Mouse (Mus musculus) hindbrain, embryonic 13.5 days (tissue): ENCODE data around the gene Serpinb6b. TPM values are rescaled to one million over a fixed set of nuclear protein-coding genes. Genes with fewer than 3 reads are reported as not detected.

ENCODE experiments used
- ATAC-seq: fragments of 200-750 bp; cut with Nextera tagmentation; 2 replicates; pipeline ENCODE4 v1.8.0; 2017; ENCODE audit warnings: moderate TSS enrichment; ENCODE audit not compliant: low FRiP score
- H3K27ac ChIP-seq: fragments of 300-500 bp; sonication (generic); 2 replicates; pipeline ENCODE4 v1.5.1; 2015; ENCODE audit warnings: inconsistent platforms, mild to moderate bottlenecking, moderate library complexity
- H3K27me3 ChIP-seq: fragments of 300-500 bp; sonication (generic); 2 replicates; pipeline ENCODE4 v1.6.1; 2015; ENCODE audit warnings: mild to moderate bottlenecking, inconsistent platforms
- H3K36me3 ChIP-seq: fragments of 300-500 bp; sonication (generic); 2 replicates; pipeline ENCODE4 v1.6.1; 2015; ENCODE audit warnings: mild to moderate bottlenecking, inconsistent platforms
- H3K4me1 ChIP-seq: fragments of 300-500 bp; sonication (generic); replicated peaks from 2 replicates; pipeline ENCODE4 v1.6.1; 2015; ENCODE audit warnings: inconsistent platforms
- H3K4me2 ChIP-seq: fragments of 300-500 bp; sonication (generic); 2 replicates; pipeline ENCODE4 v1.6.1; 2015; ENCODE audit warnings: inconsistent platforms, mild to moderate bottlenecking, moderate library complexity
- H3K4me3 ChIP-seq: fragments of 300-500 bp; sonication (generic); 2 replicates; pipeline ENCODE4 v1.5.1; 2015; ENCODE audit warnings: mild to moderate bottlenecking, inconsistent platforms
- H3K9ac ChIP-seq: fragments of 300-500 bp; sonication (generic); 2 replicates; pipeline ENCODE4 v1.6.1; 2015; ENCODE audit warnings: mild to moderate bottlenecking, inconsistent platforms
- H3K9me3 ChIP-seq: fragments of 300-500 bp; sonication (generic); 2 replicates; pipeline ENCODE4 v1.6.1; 2016; ENCODE audit warnings: inconsistent platforms
- WGBS: fragments of 180-500 bp; shearing (Covaris S2); methylation state at CpG from one replicate; pipeline ENCODE4 v1.1.7; 2015; 5-methylcytosine and 5-hydroxymethylcytosine counted together
- polyA plus RNA-seq: library from polyadenylated mRNA; unstranded; fragments of >200 nt; fragmentation: Nextera tagmentation; extraction: Ambion mirVana; gene quantifications from 2 replicates; pipeline ENCODE4 v1.2.1, GENCODE M21; 2015

The Serpinb6b gene
- polyA plus RNA-seq, 1 experiment from 2014 or later = 2.0 TPM

- Histone ChIP-seq H3K9me3 (no peaks in the 10 kb centered on the region), H3K4me2 (no peak overlapping the region), H3K36me3 (no peaks in the 10 kb centered on the region), H3K27me3 (no peaks in the 10 kb centered on the region), H3K27ac (no peak overlapping the region), H3K4me3 (no peak overlapping the region), H3K9ac (no peak overlapping the region), H3K4me1 (no peaks in the 10 kb centered on the region)
- 82% methylated on average over 10 of the region's 10 CpGs for WGBS
- no peak for ATAC-seq
Observed at GRCm38 (mm10) chr13:32993152-32993893, 28.3 kb downstream of the Serpinb6b start.

GRCm38 (mm10) chr13:32993894-32994242 lies 28.9 kb downstream of the Serpinb6b start:
- no peak for ATAC-seq
- WGBS = 70% methylated on average over 2 of the region's 2 CpGs
- H3K9me3 ChIP-seq = no peaks in the 10 kb centered on the region

GRCm38 (mm10) chr13:32995051-32995450 lies 30.0 kb downstream of the Serpinb6b start:
- Histone ChIP-seq H3K9me3 (no peaks in the 10 kb centered on the region), H3K4me1 (no peaks in the 10 kb centered on the region), H3K27me3 (no peaks in the 10 kb centered on the region), H3K36me3 (no peaks in the 10 kb centered on the region), H3K4me2 (no peak overlapping the region), H3K9ac (no peak overlapping the region), H3K27ac (no peak overlapping the region), H3K4me3 (no peak overlapping the region)
- 87% methylated on average over 4 of the region's 4 CpGs for WGBS
- ATAC-seq = no peak

More at GRCm38 (mm10) chr13:32993894-32994242, 28.9 kb downstream of the Serpinb6b start:
- Histone ChIP-seq H3K27ac (no peak overlapping the region), H3K9ac (no peak overlapping the region), H3K4me1 (no peaks in the 10 kb centered on the region), H3K36me3 (no peaks in the 10 kb centered on the region), H3K4me3 (no peak overlapping the region), H3K27me3 (no peaks in the 10 kb centered on the region), H3K4me2 (no peak overlapping the region)

GRCm38 (mm10) chr13:33001341-33001740 lies 36.3 kb downstream of the Serpinb6b start:
- Histone ChIP-seq H3K27ac (no peak overlapping the region), H3K9me3 (no peaks in the 10 kb centered on the region), H3K9ac (no peak overlapping the region), H3K4me3 (no peak overlapping the region), H3K4me2 (no peak overlapping the region), H3K4me1 (peaks cover 9% of the 10 kb centered on the region; the same call in 1 of the 2 replicates), H3K27me3 (no peaks in the 10 kb centered on the region), H3K36me3 (no peaks in the 10 kb centered on the region)
- WGBS = 95% methylated on average over 5 of the region's 5 CpGs
- ATAC-seq = no peak

- H3K36me3 ChIP-seq = no peaks in the 10 kb centered on the region
- no peak within 1 kb of the TSS for H3K4me3 ChIP-seq
- no peak within 1 kb of the TSS for H3K9ac ChIP-seq
- no peak within 1 kb of the TSS; the same call in 1 of the 2 replicates for H3K27ac ChIP-seq
- peak within 1 kb of the TSS; percentile 45 for H3K4me2 ChIP-seq
- peaks cover 9% of the 10 kb centered on the region; the same call in 1 of the 2 replicates for H3K4me1 ChIP-seq
- 84% methylated on average over 3 of the region's 3 CpGs for WGBS
- H3K27me3 ChIP-seq = no peaks in the 10 kb centered on the region
- no peaks in the 10 kb centered on the region for H3K9me3 ChIP-seq
- ATAC-seq = no peak
Observed at GRCm38 (mm10) chr13:33002950-33003349, 37.9 kb downstream of the Serpinb6b start, which contains the start of gene Serpinb9. TSS of gene Serpinb9 (plus strand) at chr13:33003250.

- Histone ChIP-seq H3K27ac (no peak overlapping the region; the same call in 1 of the 2 replicates), H3K9ac (no peak overlapping the region), H3K4me2 (peak overlapping the region; percentile 45), H3K27me3 (no peaks in the 10 kb centered on the region), H3K9me3 (no peaks in the 10 kb centered on the region), H3K4me1 (peaks cover 9% of the 10 kb centered on the region; the same call in 1 of the 2 replicates), H3K4me3 (peak overlapping the region; percentile 22), H3K36me3 (no peaks in the 10 kb centered on the region)
- peak; percentile 32; the same call in 1 of the 2 replicates for ATAC-seq
- 74% methylated on average over 9 of the region's 9 CpGs for WGBS
Observed at GRCm38 (mm10) chr13:33003523-33004413, 38.8 kb downstream of the Serpinb6b start.

- WGBS = 22% methylated on average over 12 of the region's 12 CpGs
- Histone ChIP-seq H3K36me3 (no peaks in the 10 kb centered on the region), H3K9ac (peak overlapping the region; percentile 35; the same call in 1 of the 2 replicates), H3K27ac (peak overlapping the region; percentile 26; the same call in 1 of the 2 replicates), H3K4me1 (peaks cover 9% of the 10 kb centered on the region; the same call in 1 of the 2 replicates), H3K9me3 (no peaks in the 10 kb centered on the region), H3K4me2 (peak overlapping the region; percentile 45), H3K27me3 (no peaks in the 10 kb centered on the region), H3K4me3 (peak overlapping the region; percentile 22)
- peak; percentile 90 for ATAC-seq
Observed at GRCm38 (mm10) chr13:33004414-33005105, 39.6 kb downstream of the Serpinb6b start.

- no peak for ATAC-seq
- no peak overlapping the region for H3K9ac ChIP-seq
- H3K4me2 ChIP-seq = no peak overlapping the region
- H3K9me3 ChIP-seq = no peaks in the 10 kb centered on the region
- H3K4me3 ChIP-seq = no peak overlapping the region
- H3K4me1 ChIP-seq = peaks cover 9% of the 10 kb centered on the region; the same call in 1 of the 2 replicates
- WGBS = 69% methylated on average over 2 of the region's 2 CpGs
- no peak overlapping the region for H3K27ac ChIP-seq
- no peaks in the 10 kb centered on the region for H3K36me3 ChIP-seq
- H3K27me3 ChIP-seq = no peaks in the 10 kb centered on the region
Observed at GRCm38 (mm10) chr13:33005501-33006075, 40.6 kb downstream of the Serpinb6b start.

- Histone ChIP-seq H3K9ac (no peak overlapping the region), H3K9me3 (no peaks in the 10 kb centered on the region), H3K36me3 (no peaks in the 10 kb centered on the region), H3K27me3 (no peaks in the 10 kb centered on the region), H3K4me1 (peaks cover 9% of the 10 kb centered on the region; the same call in 1 of the 2 replicates), H3K27ac (no peak overlapping the region), H3K4me3 (no peak overlapping the region), H3K4me2 (no peak overlapping the region)
- ATAC-seq = no peak
- 89% methylated on average over 3 of the region's 3 CpGs for WGBS
Observed at GRCm38 (mm10) chr13:33006555-33006954, 41.5 kb downstream of the Serpinb6b start.

GRCm38 (mm10) chr13:33012395-33012794 lies 47.4 kb downstream of the Serpinb6b start:
- WGBS = 89% methylated on average over 1 of the region's 1 CpGs
- no peaks in the 10 kb centered on the region for H3K4me1 ChIP-seq
- no peaks in the 10 kb centered on the region for H3K36me3 ChIP-seq
- no peak for ATAC-seq
- no peak overlapping the region for H3K4me3 ChIP-seq
- no peak overlapping the region for H3K27ac ChIP-seq
- no peak overlapping the region for H3K9ac ChIP-seq
- no peaks in the 10 kb centered on the region; the same call in 1 of the 2 replicates for H3K9me3 ChIP-seq
- H3K27me3 ChIP-seq = no peaks in the 10 kb centered on the region
- no peak overlapping the region for H3K4me2 ChIP-seq

- Histone ChIP-seq H3K4me3 (no peak overlapping the region), H3K36me3 (no peaks in the 10 kb centered on the region), H3K4me2 (no peak overlapping the region), H3K9me3 (no peaks in the 10 kb centered on the region; the same call in 1 of the 2 replicates), H3K27ac (no peak overlapping the region), H3K4me1 (no peaks in the 10 kb centered on the region), H3K9ac (no peak overlapping the region), H3K27me3 (no peaks in the 10 kb centered on the region)
- no peak for ATAC-seq
- WGBS = 74% methylated on average over 2 of the region's 2 CpGs
Observed at GRCm38 (mm10) chr13:33013271-33013670, 48.3 kb downstream of the Serpinb6b start.
